Mouse (Mus musculus) layer of hippocampus, adult 9-11 months (tissue): ENCODE results near the gene Ttbk1.

Experiments used
- DNase-seq: peaks from one replicate; pipeline ENCODE4 v3.0.0; 2022

Ttbk1 gene

GRCm38 (mm10) chr17:46393012-46393411 lies 94.5 kb downstream of the Ttbk1 start:
- no peak for DNase-seq
